Mouse (Mus musculus) hindbrain, embryonic 15.5 days (tissue): ENCODE measurements around the gene Gm45623. TPM values are rescaled to one million over a fixed set of nuclear protein-coding genes. Genes with fewer than 3 reads are reported as not detected.

Experiments
- ATAC-seq: fragments of 200-750 bp; cut with Nextera tagmentation; 2 replicates; pipeline ENCODE4 v1.8.0; 2017; ENCODE audit warnings: low read depth, moderate number of reproducible peaks, moderate TSS enrichment; ENCODE audit not compliant: low FRiP score
- H3K27ac ChIP-seq: fragments of 300-500 bp; sonication (generic); replicated peaks from 2 replicates; pipeline ENCODE4 v1.5.1; 2015; ENCODE audit warnings: mild to moderate bottlenecking, inconsistent platforms
- H3K27me3 ChIP-seq: fragments of 300-500 bp; sonication (generic); 2 replicates; pipeline ENCODE4 v1.6.1; 2015; ENCODE audit warnings: control low read depth, inconsistent platforms
- H3K36me3 ChIP-seq: fragments of 300-500 bp; sonication (generic); 2 replicates; pipeline ENCODE4 v1.6.1; 2015; ENCODE audit warnings: control low read depth, inconsistent platforms
- H3K4me1 ChIP-seq: fragments of 300-500 bp; sonication (generic); replicated peaks from 2 replicates; pipeline ENCODE4 v1.6.1; 2015; ENCODE audit warnings: control low read depth, inconsistent platforms
- H3K4me2 ChIP-seq: fragments of 300-500 bp; sonication (generic); 2 replicates; pipeline ENCODE4 v1.6.1; 2015; ENCODE audit warnings: moderate library complexity, mild to moderate bottlenecking, inconsistent platforms
- H3K4me3 ChIP-seq: fragments of 300-500 bp; sonication (generic); 2 replicates; pipeline ENCODE4 v1.5.1; 2015; ENCODE audit warnings: mild to moderate bottlenecking, inconsistent platforms
- H3K9ac ChIP-seq: fragments of 300-500 bp; sonication (generic); 2 replicates; pipeline ENCODE4 v1.6.1; 2015; ENCODE audit warnings: inconsistent platforms
- H3K9me3 ChIP-seq: fragments of 300-500 bp; sonication (generic); 2 replicates; pipeline ENCODE4 v1.6.1; 2016; ENCODE audit warnings: control low read depth, inconsistent platforms
- WGBS: fragments of 180-500 bp; shearing (Covaris S2); methylation state at CpG from one replicate; pipeline ENCODE4 v1.1.7; 2015; 5-methylcytosine and 5-hydroxymethylcytosine counted together
- polyA plus RNA-seq: library from polyadenylated mRNA; unstranded; fragments of >200 nt; fragmentation: Nextera tagmentation; extraction: Ambion mirVana; gene quantifications from 2 replicates; pipeline ENCODE4 v1.2.1, GENCODE M21; 2015

Gene Gm45623
- polyA plus RNA-seq, 1 experiment from 2014 or later = 3.2 TPM

- no peaks in the 10 kb centered on the region for H3K9me3 ChIP-seq
- 82% methylated on average over 8 of the region's 8 CpGs for whole genome bisulfite sequencing
- H3K27ac ChIP-seq = no peak overlapping the region
- H3K4me1 ChIP-seq = peaks cover 6% of the 10 kb centered on the region
- H3K27me3 ChIP-seq = peaks cover 15% of the 10 kb centered on the region; the same call in 1 of the 2 replicates
- H3K9ac ChIP-seq = no peak overlapping the region
- H3K4me2 ChIP-seq = no peak overlapping the region
- H3K4me3 ChIP-seq = no peak overlapping the region
- no peaks in the 10 kb centered on the region for H3K36me3 ChIP-seq
- no peak for ATAC-seq
Observed at GRCm38 (mm10) chr13:56747554-56747953, 6.1 kb downstream of the Gm45623 start.

GRCm38 (mm10) chr13:56746739-56747532 is 6.7 kb downstream of the Gm45623 start:
- Histone ChIP-seq H3K27ac (no peak overlapping the region), H3K4me1 (no peaks in the 10 kb centered on the region), H3K36me3 (no peaks in the 10 kb centered on the region), H3K27me3 (peaks cover 9% of the 10 kb centered on the region; the same call in 1 of the 2 replicates), H3K9ac (no peak overlapping the region), H3K4me3 (no peak overlapping the region), H3K4me2 (no peak overlapping the region), H3K9me3 (no peaks in the 10 kb centered on the region)
- WGBS = 82% methylated on average over 10 of the region's 10 CpGs
- no peak for ATAC-seq

DNA sequence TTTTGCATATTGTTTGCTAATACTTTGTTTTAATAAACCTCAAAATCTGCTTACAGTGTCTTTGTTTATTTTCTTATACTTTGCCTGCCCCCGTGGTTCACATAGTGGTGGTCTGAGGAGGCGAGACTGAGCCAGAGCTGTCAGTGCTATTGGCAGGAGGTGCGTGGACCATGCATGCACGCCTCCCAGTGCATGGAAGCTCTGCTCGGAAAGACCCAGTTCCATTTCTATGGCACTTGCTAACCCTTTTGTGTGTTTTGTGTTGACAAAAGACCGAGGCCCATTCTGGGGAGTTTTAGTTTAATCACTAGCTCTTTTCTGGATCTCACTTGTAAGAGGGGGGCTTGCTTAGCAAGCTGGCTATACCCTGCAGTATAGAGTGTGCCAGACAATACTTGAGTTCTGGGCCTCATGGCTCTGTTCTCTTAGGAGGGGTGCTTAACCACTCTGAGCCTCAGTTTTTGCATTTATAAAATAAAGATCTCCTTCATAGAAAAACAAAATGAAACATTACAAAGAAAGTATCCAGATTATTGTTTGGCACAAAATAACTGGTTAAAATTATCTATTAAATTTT is 11.2 kb downstream of the Gm45623 start:
- ATAC-seq = no peak
- Histone ChIP-seq H3K27me3 (no peaks in the 10 kb centered on the region), H3K36me3 (peaks cover 21% of the 10 kb centered on the region), H3K27ac (no peak overlapping the region), H3K4me1 (no peaks in the 10 kb centered on the region), H3K4me3 (no peak overlapping the region), H3K9ac (no peak overlapping the region), H3K4me2 (no peak overlapping the region), H3K9me3 (no peaks in the 10 kb centered on the region)
- 66% methylated on average over 6 of the region's 6 CpGs for WGBS

- H3K4me3 ChIP-seq = no peak overlapping the region
- H3K36me3 ChIP-seq = peaks cover 27% of the 10 kb centered on the region
- no peaks in the 10 kb centered on the region for H3K27me3 ChIP-seq
- no peak for ATAC-seq
- WGBS = 94% methylated on average over 7 of the region's 7 CpGs
- no peak overlapping the region for H3K27ac ChIP-seq
- H3K9ac ChIP-seq = no peak overlapping the region
- H3K4me2 ChIP-seq = no peak overlapping the region
- no peaks in the 10 kb centered on the region for H3K4me1 ChIP-seq
- H3K9me3 ChIP-seq = no peaks in the 10 kb centered on the region
Observed at GRCm38 (mm10) chr13:56741691-56742090, 11.9 kb downstream of the Gm45623 start.

- 82% methylated on average over 6 of the region's 6 CpGs for whole genome bisulfite sequencing
- H3K9me3 ChIP-seq = no peaks in the 10 kb centered on the region
- no peaks in the 10 kb centered on the region for H3K27me3 ChIP-seq
- H3K4me1 ChIP-seq = no peaks in the 10 kb centered on the region
- no peak overlapping the region for H3K4me3 ChIP-seq
- peaks cover 31% of the 10 kb centered on the region for H3K36me3 ChIP-seq
- H3K9ac ChIP-seq = no peak overlapping the region
- H3K27ac ChIP-seq = no peak overlapping the region
- no peak overlapping the region for H3K4me2 ChIP-seq
- ATAC-seq = no peak
Observed at GRCm38 (mm10) chr13:56740496-56740895, 13.1 kb downstream of the Gm45623 start.

- Histone ChIP-seq H3K4me1 (no peaks in the 10 kb centered on the region), H3K4me2 (no peak overlapping the region), H3K36me3 (peaks cover 38% of the 10 kb centered on the region), H3K9me3 (no peaks in the 10 kb centered on the region), H3K4me3 (no peak overlapping the region), H3K27me3 (no peaks in the 10 kb centered on the region), H3K9ac (no peak overlapping the region), H3K27ac (no peak overlapping the region)
- WGBS = 96% methylated on average over 5 of the region's 5 CpGs
- ATAC-seq = no peak
Observed at GRCm38 (mm10) chr13:56739556-56739955, 14.1 kb downstream of the Gm45623 start.

DNA sequence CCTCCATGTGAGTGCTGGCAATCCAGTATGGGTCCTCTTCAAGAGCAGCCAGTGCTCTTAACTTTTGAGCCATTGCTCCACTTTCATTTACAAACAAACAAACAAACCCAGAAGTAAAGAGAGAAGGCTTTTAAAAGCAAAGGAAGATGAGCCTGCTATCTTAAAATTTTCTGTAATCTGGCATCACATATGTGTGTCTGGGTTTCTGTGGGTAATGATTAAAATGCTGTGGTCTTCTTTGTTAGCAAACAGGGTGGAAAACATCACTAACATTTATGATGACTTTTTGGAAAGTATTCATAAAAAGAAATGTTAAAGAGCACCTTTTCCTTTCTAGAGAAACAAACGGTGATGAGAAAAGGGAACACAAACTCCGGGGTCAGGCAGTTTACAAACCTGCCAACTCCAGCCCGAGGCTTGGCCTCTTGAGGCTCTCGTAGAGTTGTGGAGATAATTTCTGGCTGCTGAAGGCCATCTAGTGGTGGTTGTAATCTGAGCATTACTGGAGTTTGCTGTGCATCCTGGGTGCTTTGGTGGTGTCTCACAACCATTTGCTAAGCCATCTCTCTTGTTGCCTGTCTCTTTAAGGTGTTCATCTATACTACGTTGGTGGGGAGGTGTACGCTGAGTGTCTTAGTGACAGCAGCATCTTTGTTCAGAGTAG is 18.3 kb downstream of the Gm45623 start:
- H3K9me3 ChIP-seq = no peaks in the 10 kb centered on the region
- H3K4me2 ChIP-seq = no peak overlapping the region
- peaks cover 67% of the 10 kb centered on the region for H3K36me3 ChIP-seq
- no peaks in the 10 kb centered on the region for H3K27me3 ChIP-seq
- no peak overlapping the region for H3K4me3 ChIP-seq
- no peak overlapping the region for H3K9ac ChIP-seq
- no peak for ATAC-seq
- 57% methylated on average over 6 of the region's 6 CpGs for WGBS
- no peaks in the 10 kb centered on the region for H3K4me1 ChIP-seq
- no peak overlapping the region for H3K27ac ChIP-seq

- Histone ChIP-seq H3K4me2 (no peak overlapping the region), H3K9ac (no peak overlapping the region), H3K9me3 (no peaks in the 10 kb centered on the region), H3K4me1 (no peaks in the 10 kb centered on the region), H3K27ac (no peak overlapping the region), H3K27me3 (no peaks in the 10 kb centered on the region), H3K4me3 (no peak overlapping the region), H3K36me3 (peaks cover 68% of the 10 kb centered on the region)
- ATAC-seq = no peak
- WGBS = 92% methylated on average over 4 of the region's 4 CpGs
Observed at GRCm38 (mm10) chr13:56734617-56735016, 19.0 kb downstream of the Gm45623 start.

DNA sequence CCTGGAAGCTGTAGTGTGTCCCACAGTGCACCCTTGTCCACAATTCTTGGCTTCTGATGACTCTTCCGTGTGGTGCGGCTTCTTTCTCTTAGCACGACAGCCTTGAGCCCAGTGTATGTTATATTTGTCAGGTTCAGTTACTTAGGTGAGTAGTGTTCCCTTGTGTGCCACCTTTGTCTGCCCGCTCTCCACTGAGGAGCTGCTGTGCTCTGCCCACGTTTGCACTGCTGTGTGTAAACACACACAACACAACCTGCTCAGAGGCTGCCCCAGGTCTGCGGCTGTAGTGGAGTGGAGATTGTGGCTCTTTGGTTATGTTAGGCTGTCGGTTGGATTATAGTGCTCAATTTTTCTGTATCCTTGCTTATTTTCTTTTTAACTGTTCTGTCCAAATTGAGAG is 24.6 kb downstream of the Gm45623 start:
- Histone ChIP-seq H3K36me3 (peaks cover 60% of the 10 kb centered on the region), H3K4me2 (no peak overlapping the region), H3K27me3 (no peaks in the 10 kb centered on the region), H3K9me3 (no peaks in the 10 kb centered on the region), H3K9ac (no peak overlapping the region), H3K4me1 (0 out of 2 replicates have a peak, but pooled peaks cover 3% of the 10 kb centered on the region), H3K27ac (no peak overlapping the region), H3K4me3 (no peak overlapping the region)
- no peak for ATAC-seq
- 94% methylated on average over 7 of the region's 7 CpGs for WGBS

GRCm38 (mm10) chr13:56726551-56726950 is 27.1 kb downstream of the Gm45623 start:
- H3K4me2 ChIP-seq = no peak overlapping the region
- 0 out of 2 replicates have a peak, but pooled peaks cover 3% of the 10 kb centered on the region for H3K4me1 ChIP-seq
- H3K27me3 ChIP-seq = no peaks in the 10 kb centered on the region
- no peaks in the 10 kb centered on the region for H3K9me3 ChIP-seq
- no peak overlapping the region for H3K4me3 ChIP-seq
- no peak for ATAC-seq
- 83% methylated on average over 4 of the region's 4 CpGs for WGBS
- peaks cover 42% of the 10 kb centered on the region for H3K36me3 ChIP-seq
- no peak overlapping the region for H3K27ac ChIP-seq
- H3K9ac ChIP-seq = no peak overlapping the region

DNA sequence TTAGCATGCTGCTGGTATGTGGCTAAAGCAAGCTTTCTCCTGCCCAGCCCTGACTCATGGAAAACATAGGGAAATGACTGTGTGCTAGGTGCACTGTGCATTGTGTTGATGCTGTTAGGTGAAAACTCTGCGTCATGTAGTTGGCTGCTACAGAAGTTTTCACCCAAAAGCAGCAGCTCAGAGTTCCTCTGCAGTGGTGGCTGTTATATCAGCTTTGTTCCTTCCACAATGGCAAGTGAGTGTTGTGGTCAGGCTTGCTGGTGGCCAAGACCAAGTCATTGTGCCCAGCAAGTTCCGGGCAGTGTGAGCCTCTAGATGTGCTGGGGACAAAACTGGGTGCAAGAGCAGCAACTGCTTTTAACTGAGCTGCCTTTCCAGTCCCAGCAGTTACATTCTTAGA is 41.4 kb downstream of the Gm45623 start:
- Histone ChIP-seq H3K9ac (no peak overlapping the region), H3K27me3 (no peaks in the 10 kb centered on the region), H3K4me3 (no peak overlapping the region), H3K9me3 (no peaks in the 10 kb centered on the region), H3K4me1 (peaks cover 16% of the 10 kb centered on the region), H3K36me3 (no peaks in the 10 kb centered on the region), H3K4me2 (no peak overlapping the region), H3K27ac (no peak overlapping the region)
- ATAC-seq = no peak
- WGBS = 96% methylated on average over 2 of the region's 2 CpGs

- peaks cover 32% of the 10 kb centered on the region for H3K4me1 ChIP-seq
- no peak overlapping the region for H3K4me2 ChIP-seq
- no peak overlapping the region for H3K4me3 ChIP-seq
- WGBS = 64% methylated on average over 2 of the region's 2 CpGs
- H3K9me3 ChIP-seq = no peaks in the 10 kb centered on the region
- H3K9ac ChIP-seq = no peak overlapping the region
- no peaks in the 10 kb centered on the region for H3K36me3 ChIP-seq
- H3K27ac ChIP-seq = no peak overlapping the region
- ATAC-seq = no peak
- H3K27me3 ChIP-seq = no peaks in the 10 kb centered on the region
Observed at GRCm38 (mm10) chr13:56710620-56711019, 43.0 kb downstream of the Gm45623 start.
